Mouse (Mus musculus): Measurements from ENCODE around the gene Znrf2. TPM values are rescaled to one million over a fixed set of nuclear protein-coding genes. Genes with fewer than 3 reads are reported as not detected.

Znrf2 gene
- polyA plus RNA-seq, 1 experiment from 2014 or later: 2.9 TPM

DNA sequence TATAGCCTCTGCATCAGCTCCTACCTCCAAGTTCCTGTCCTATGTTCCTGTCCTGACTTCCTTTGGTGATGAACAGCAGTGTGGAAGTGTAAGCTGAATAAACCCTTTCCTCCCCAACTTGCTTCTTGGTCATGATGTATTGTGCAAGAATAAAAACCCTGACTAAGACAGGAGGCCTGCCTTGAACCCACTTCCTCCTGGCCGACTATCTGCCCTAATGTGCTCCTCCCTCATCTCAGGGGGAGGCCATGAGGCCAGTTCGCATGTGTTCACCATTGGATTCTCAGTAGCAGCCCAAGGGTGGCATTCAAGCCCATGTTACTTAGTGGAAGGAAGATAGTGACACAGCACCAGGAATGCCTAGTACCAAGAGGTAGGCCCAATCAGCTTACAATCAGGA, 110.2 kb downstream of the Znrf2 start:
- H3K4me3 ChIP-seq: no peak overlapping the region
- no peak overlapping the region for H3K9ac ChIP-seq
- H3K4me2 ChIP-seq: no peak overlapping the region
- no peak for ATAC-seq
- 32% methylated on average over 2 of the region's 2 CpGs for WGBS (ENCODE audit: insufficient replicate concordance)
- H3K27me3 ChIP-seq (replicated peaks): no peaks in the 10 kb centered on the region
- no peaks in the 10 kb centered on the region for H3K9me3 ChIP-seq (replicated peaks)
- H3K4me1 ChIP-seq: no peaks in the 10 kb centered on the region
- H3K36me3 ChIP-seq: no peaks in the 10 kb centered on the region
- no peak overlapping the region for H3K27ac ChIP-seq

DNA sequence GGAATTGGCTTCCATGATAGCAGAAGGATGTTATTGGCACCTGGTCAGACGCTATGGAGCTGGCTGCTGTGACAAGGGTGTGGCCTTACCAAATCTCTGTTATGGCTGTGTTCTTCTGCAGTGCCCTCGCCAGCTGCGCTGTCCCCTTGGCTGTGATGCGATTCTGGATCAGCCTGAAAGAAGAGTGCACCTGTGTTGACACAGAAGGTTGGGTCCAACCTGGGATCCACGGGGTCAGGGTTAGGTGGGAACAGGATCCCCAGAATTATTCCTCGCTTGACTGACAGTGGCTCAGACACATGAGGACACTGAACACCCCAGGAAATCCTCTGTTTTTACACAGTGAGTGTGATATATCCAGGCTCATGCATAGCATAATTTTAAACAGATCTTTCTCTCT, 111.2 kb downstream of the Znrf2 start:
- no peak overlapping the region for H3K4me3 ChIP-seq
- no peak for ATAC-seq
- H3K4me1 ChIP-seq: no peaks in the 10 kb centered on the region
- H3K27me3 ChIP-seq (replicated peaks): no peaks in the 10 kb centered on the region
- no peaks in the 10 kb centered on the region for H3K36me3 ChIP-seq
- no peaks in the 10 kb centered on the region for H3K9me3 ChIP-seq (replicated peaks)
- no peak overlapping the region for H3K9ac ChIP-seq
- H3K4me2 ChIP-seq: no peak overlapping the region
- WGBS (ENCODE audit: insufficient replicate concordance): 74% methylated on average over 6 of the region's 6 CpGs
- H3K27ac ChIP-seq: no peak overlapping the region

GRCm38 (mm10) chr6:54931641-54932040, 114.9 kb downstream of the Znrf2 start:
- 78% methylated on average over 4 of the region's 4 CpGs for WGBS (ENCODE audit: insufficient replicate concordance)
- no peaks in the 10 kb centered on the region for H3K36me3 ChIP-seq
- ATAC-seq: no peak
- no peaks in the 10 kb centered on the region for H3K9me3 ChIP-seq (replicated peaks)
- no peak overlapping the region for H3K4me2 ChIP-seq
- no peaks in the 10 kb centered on the region for H3K4me1 ChIP-seq
- H3K27ac ChIP-seq: no peak overlapping the region
- no peaks in the 10 kb centered on the region for H3K27me3 ChIP-seq (replicated peaks)
- H3K9ac ChIP-seq: no peak overlapping the region
- H3K4me3 ChIP-seq: no peak overlapping the region

DNA sequence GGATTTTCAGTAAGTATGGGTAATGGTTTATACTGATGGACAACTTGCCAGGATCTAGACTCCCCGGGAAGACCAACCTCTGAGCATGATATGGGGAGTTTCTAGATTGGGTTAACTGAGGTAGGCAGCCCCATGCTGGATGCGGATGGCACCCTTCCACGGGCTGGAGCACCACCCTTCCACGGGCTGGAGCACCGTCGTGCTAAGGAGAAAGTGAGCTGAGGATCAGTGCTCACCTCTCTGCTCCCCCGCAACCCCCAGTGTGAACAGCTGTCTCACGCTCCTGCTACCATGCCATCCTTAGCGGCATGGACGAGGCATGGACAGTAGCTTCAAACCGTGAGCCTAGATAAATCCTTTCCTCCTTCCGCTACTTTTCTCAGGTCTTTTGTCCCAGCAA, 115.8 kb downstream of the Znrf2 start:
- no peak overlapping the region for H3K4me2 ChIP-seq

DNA sequence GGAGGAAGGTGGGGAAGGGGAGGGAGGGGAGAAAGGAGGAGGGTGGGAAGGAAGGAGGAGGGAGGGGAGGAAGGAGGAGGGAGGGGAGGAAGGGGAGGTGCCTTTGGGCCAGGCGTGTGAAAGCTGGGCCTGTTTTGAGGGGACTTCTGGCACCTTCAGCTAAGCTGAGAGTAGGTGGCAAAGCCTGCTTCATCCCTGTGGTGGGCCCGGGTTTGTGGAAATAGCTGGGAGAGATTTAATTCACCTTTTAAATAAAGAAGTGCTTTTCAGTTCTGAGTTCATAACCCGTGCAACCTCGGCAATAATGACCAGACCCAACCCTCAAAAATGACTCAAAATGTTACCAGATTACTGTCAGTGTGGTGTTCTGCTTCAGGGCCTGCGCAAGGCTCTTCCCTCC, 116.5 kb downstream of the Znrf2 start:
- no peaks in the 10 kb centered on the region for H3K4me1 ChIP-seq
- H3K9ac ChIP-seq: no peak overlapping the region
- H3K4me3 ChIP-seq: no peak overlapping the region
- H3K4me2 ChIP-seq: no peak overlapping the region
- no peaks in the 10 kb centered on the region for H3K36me3 ChIP-seq
- ATAC-seq: no peak
- H3K27ac ChIP-seq: no peak overlapping the region
- H3K27me3 ChIP-seq (replicated peaks): no peaks in the 10 kb centered on the region
- 63% methylated on average over 5 of the region's 5 CpGs for WGBS (ENCODE audit: insufficient replicate concordance)
- no peaks in the 10 kb centered on the region for H3K9me3 ChIP-seq (replicated peaks)

More for the DNA sequence above, 115.8 kb downstream of the Znrf2 start:
- Histone ChIP-seq H3K27me3 (replicated peaks) (no peaks in the 10 kb centered on the region), H3K27ac (no peak overlapping the region), H3K36me3 (no peaks in the 10 kb centered on the region), H3K9me3 (replicated peaks) (no peaks in the 10 kb centered on the region), H3K4me3 (no peak overlapping the region), H3K4me1 (no peaks in the 10 kb centered on the region), H3K9ac (no peak overlapping the region)
- ATAC-seq: no peak
- 85% methylated on average over 12 of the region's 12 CpGs for WGBS (ENCODE audit: insufficient replicate concordance)

DNA sequence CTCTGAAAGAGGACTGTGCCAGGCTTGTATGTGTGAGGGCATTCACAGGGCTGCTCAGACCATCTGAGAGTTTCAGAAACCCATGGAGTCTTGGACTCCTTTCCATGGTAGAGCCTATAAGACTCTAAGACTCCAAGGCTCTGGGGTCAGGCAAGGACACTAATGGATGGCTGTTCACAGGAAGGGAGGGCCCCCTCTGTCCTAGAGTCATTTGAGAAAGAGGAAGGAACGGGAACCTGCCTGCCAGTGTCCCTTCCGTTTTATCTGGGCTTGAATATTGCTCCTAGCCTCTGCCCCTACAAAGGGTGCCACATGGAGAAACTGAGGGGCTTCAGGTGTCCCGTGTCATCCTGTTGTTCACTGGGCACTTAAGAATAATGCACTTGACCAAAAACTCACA, 117.2 kb downstream of the Znrf2 start:
- Histone ChIP-seq H3K4me1 (no peaks in the 10 kb centered on the region), H3K4me2 (no peak overlapping the region), H3K9ac (no peak overlapping the region), H3K27me3 (replicated peaks) (no peaks in the 10 kb centered on the region), H3K9me3 (replicated peaks) (no peaks in the 10 kb centered on the region), H3K27ac (no peak overlapping the region), H3K4me3 (no peak overlapping the region), H3K36me3 (no peaks in the 10 kb centered on the region)
- WGBS (ENCODE audit: insufficient replicate concordance): 26% methylated on average over 3 of the region's 3 CpGs
- no peak for ATAC-seq

- H3K4me3 ChIP-seq: no peak overlapping the region
- no peak overlapping the region for H3K27ac ChIP-seq
- H3K4me2 ChIP-seq: no peak overlapping the region
- H3K4me1 ChIP-seq: 0 out of 2 replicates have a peak, but pooled peaks cover 3% of the 10 kb centered on the region
- WGBS (ENCODE audit: insufficient replicate concordance): 51% methylated on average over 8 of the region's 8 CpGs
- H3K9ac ChIP-seq: no peak overlapping the region
- ATAC-seq: no peak
- no peaks in the 10 kb centered on the region for H3K9me3 ChIP-seq (replicated peaks)
- no peaks in the 10 kb centered on the region for H3K36me3 ChIP-seq
- peaks cover 4% of the 10 kb centered on the region; the same call in 1 of the 2 replicates for H3K27me3 ChIP-seq (replicated peaks)
These were observed 117.6 kb downstream of the Znrf2 start for GRCm38 (mm10) chr6:54934313-54934712.

- no peaks in the 10 kb centered on the region for H3K36me3 ChIP-seq
- H3K9ac ChIP-seq: no peak overlapping the region
- H3K4me1 ChIP-seq: peaks cover 9% of the 10 kb centered on the region
- no peaks in the 10 kb centered on the region for H3K9me3 ChIP-seq (replicated peaks)
- WGBS (ENCODE audit: insufficient replicate concordance): 66% methylated on average over 5 of the region's 5 CpGs
- no peak overlapping the region for H3K4me2 ChIP-seq
- H3K27me3 ChIP-seq (replicated peaks): peaks cover 5% of the 10 kb centered on the region; the same call in 1 of the 2 replicates
- H3K27ac ChIP-seq: no peak overlapping the region
- no peak overlapping the region for H3K4me3 ChIP-seq
- ATAC-seq: no peak
These were observed 118.2 kb downstream of the Znrf2 start for GRCm38 (mm10) chr6:54934930-54935329.

- Histone ChIP-seq H3K27ac (no peak overlapping the region), H3K36me3 (no peaks in the 10 kb centered on the region), H3K4me2 (no peak overlapping the region), H3K27me3 (replicated peaks) (peaks cover 5% of the 10 kb centered on the region; the same call in 1 of the 2 replicates), H3K9ac (no peak overlapping the region), H3K4me3 (no peak overlapping the region), H3K4me1 (peaks cover 16% of the 10 kb centered on the region), H3K9me3 (replicated peaks) (no peaks in the 10 kb centered on the region)
- 21% methylated on average over 2 of the region's 2 CpGs for WGBS (ENCODE audit: insufficient replicate concordance)
- no peak for ATAC-seq
These were observed 119.8 kb downstream of the Znrf2 start for GRCm38 (mm10) chr6:54936496-54936895.

DNA sequence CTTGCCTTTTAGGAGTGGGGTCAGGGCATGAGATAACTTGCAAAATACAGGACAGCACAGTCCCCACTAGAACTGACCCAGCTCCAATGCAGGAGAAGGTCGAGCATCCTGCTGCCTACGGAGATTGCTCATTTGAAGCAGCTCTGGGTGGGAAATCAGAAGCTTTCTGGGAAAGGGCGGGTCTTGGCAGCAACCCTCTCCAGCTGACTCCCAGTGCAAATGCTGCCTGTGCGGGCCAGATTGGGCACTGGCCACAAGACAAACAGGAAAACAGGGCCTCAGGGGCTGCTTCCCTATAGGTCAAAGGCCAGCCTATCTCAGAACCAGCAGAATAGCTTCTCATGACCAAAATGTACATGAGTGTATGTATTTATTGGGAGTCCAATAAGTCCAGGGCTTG, 122.9 kb downstream of the Znrf2 start:
- Histone ChIP-seq H3K36me3 (no peaks in the 10 kb centered on the region), H3K4me2 (no peak overlapping the region), H3K4me1 (peaks cover 23% of the 10 kb centered on the region), H3K27me3 (replicated peaks) (peaks cover 35% of the 10 kb centered on the region), H3K9me3 (replicated peaks) (no peaks in the 10 kb centered on the region), H3K9ac (no peak overlapping the region), H3K4me3 (no peak overlapping the region), H3K27ac (no peak overlapping the region)
- WGBS (ENCODE audit: insufficient replicate concordance): 14% methylated on average over 4 of the region's 4 CpGs
- ATAC-seq: no peak

GRCm38 (mm10) chr6:54940126-54940525, 123.4 kb downstream of the Znrf2 start:
- no peaks in the 10 kb centered on the region for H3K9me3 ChIP-seq (replicated peaks)
- WGBS (ENCODE audit: insufficient replicate concordance): 46% methylated on average over 7 of the region's 7 CpGs
- no peaks in the 10 kb centered on the region for H3K36me3 ChIP-seq
- no peak overlapping the region for H3K9ac ChIP-seq
- peaks cover 23% of the 10 kb centered on the region for H3K4me1 ChIP-seq
- H3K4me3 ChIP-seq: no peak overlapping the region
- H3K27ac ChIP-seq: no peak overlapping the region
- H3K4me2 ChIP-seq: no peak overlapping the region
- H3K27me3 ChIP-seq (replicated peaks): peaks cover 40% of the 10 kb centered on the region
- no peak for ATAC-seq

- no peak overlapping the region for H3K4me3 ChIP-seq
- no peak overlapping the region for H3K9ac ChIP-seq
- no peak overlapping the region for H3K27ac ChIP-seq
- H3K4me1 ChIP-seq: peaks cover 23% of the 10 kb centered on the region
- no peaks in the 10 kb centered on the region for H3K36me3 ChIP-seq
- ATAC-seq: no peak
- H3K27me3 ChIP-seq (replicated peaks): peaks cover 40% of the 10 kb centered on the region
- WGBS (ENCODE audit: insufficient replicate concordance): 55% methylated on average over 6 of the region's 6 CpGs
- H3K9me3 ChIP-seq (replicated peaks): no peaks in the 10 kb centered on the region
- no peak overlapping the region for H3K4me2 ChIP-seq
These were observed 124.4 kb downstream of the Znrf2 start for GRCm38 (mm10) chr6:54941149-54941548.

Measured in liver, embryonic 12.5 days (tissue).